Mouse (Mus musculus) forebrain, embryonic 16.5 days (tissue): ENCODE results near the gene Ucma. TPM values are rescaled to one million over a fixed set of nuclear protein-coding genes. Genes with fewer than 3 reads are reported as not detected.

Experiments
- ATAC-seq: fragments of 200-750 bp; cut with Nextera tagmentation; 2 replicates; pipeline ENCODE4 v1.8.0; 2017; ENCODE audit warnings: mild to moderate bottlenecking, moderate library complexity
- H3K27ac ChIP-seq: fragments of 300-500 bp; sonication (generic); 2 replicates; pipeline ENCODE4 v1.5.1; 2014; ENCODE audit warnings: low read length, control low read depth
- H3K27me3 ChIP-seq: fragments of 300-500 bp; sonication (generic); replicated peaks from 2 replicates; pipeline ENCODE4 v1.6.1; 2014; ENCODE audit warnings: low read length; ENCODE audit not compliant: control insufficient read depth, insufficient read depth
- H3K36me3 ChIP-seq: fragments of 300-500 bp; sonication (generic); 2 replicates; pipeline ENCODE4 v1.6.1; 2014; ENCODE audit not compliant: control insufficient read depth, insufficient read depth
- H3K4me1 ChIP-seq: fragments of 300-500 bp; sonication (generic); replicated peaks from 2 replicates; pipeline ENCODE4 v1.6.1; 2014; ENCODE audit warnings: low read length; ENCODE audit not compliant: control insufficient read depth, insufficient read depth
- H3K4me2 ChIP-seq: fragments of 300-500 bp; sonication (generic); 2 replicates; pipeline ENCODE4 v1.6.1; 2014; ENCODE audit warnings: mild to moderate bottlenecking, low read length, control low read depth
- H3K4me3 ChIP-seq: fragments of 300-500 bp; sonication (generic); replicated peaks from 2 replicates; pipeline ENCODE4 v1.5.1; 2014; ENCODE audit warnings: mild to moderate bottlenecking, low read length, control low read depth
- H3K9ac ChIP-seq: fragments of 300-500 bp; sonication (generic); replicated peaks from 2 replicates; pipeline ENCODE4 v1.6.1; 2014; ENCODE audit warnings: low read depth, low read length, control low read depth
- H3K9me3 ChIP-seq: fragments of 300-500 bp; sonication (generic); 2 replicates; pipeline ENCODE4 v1.6.1; 2016; ENCODE audit warnings: low read length; ENCODE audit not compliant: control insufficient read depth
- WGBS: fragments of 180-500 bp; shearing (Covaris S2); extraction: QIAGEN DNeasy Blood & Tissue Kit; methylation state at CpG from one replicate; pipeline ENCODE4 v1.1.7; 2014; 5-methylcytosine and 5-hydroxymethylcytosine counted together
- polyA plus RNA-seq: library from polyadenylated mRNA; unstranded; fragments of >200 nt; fragmentation: Nextera tagmentation; extraction: Ambion mirVana; gene quantifications from 2 replicates; pipeline ENCODE4 v1.2.1, GENCODE M21; 2015

The Ucma gene
- polyA plus RNA-seq, 1 experiment from 2014 or later = not detected

DNA sequence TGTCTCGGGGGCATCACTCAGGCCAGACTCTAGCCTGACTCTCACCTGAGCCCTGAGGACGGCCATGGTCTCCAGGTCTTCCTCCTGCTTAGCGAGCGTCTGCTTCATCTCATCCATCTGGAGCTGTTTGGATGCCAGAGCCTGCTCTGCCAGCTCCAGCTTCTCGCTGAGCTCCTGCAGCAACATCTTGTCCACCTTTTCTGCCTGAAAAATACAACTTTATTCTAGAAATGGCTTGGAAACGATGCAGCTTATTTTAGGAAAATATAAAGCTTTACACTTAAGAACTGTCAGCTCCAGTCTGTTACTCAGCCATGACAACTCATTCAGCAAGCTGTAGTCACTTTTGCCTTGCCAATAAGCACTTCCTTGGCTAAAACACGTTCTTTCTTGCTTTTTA lies 55.3 kb downstream of the Ucma start:
- Histone ChIP-seq H3K4me2 (no peak overlapping the region), H3K4me3 (no peak overlapping the region), H3K9me3 (no peaks in the 10 kb centered on the region), H3K4me1 (no peaks in the 10 kb centered on the region; the same call in 1 of the 2 replicates), H3K9ac (no peak overlapping the region), H3K27me3 (no peaks in the 10 kb centered on the region), H3K36me3 (no peaks in the 10 kb centered on the region), H3K27ac (no peak overlapping the region)
- 61% methylated on average over 7 of the region's 7 CpGs for WGBS
- ATAC-seq = no peak

DNA sequence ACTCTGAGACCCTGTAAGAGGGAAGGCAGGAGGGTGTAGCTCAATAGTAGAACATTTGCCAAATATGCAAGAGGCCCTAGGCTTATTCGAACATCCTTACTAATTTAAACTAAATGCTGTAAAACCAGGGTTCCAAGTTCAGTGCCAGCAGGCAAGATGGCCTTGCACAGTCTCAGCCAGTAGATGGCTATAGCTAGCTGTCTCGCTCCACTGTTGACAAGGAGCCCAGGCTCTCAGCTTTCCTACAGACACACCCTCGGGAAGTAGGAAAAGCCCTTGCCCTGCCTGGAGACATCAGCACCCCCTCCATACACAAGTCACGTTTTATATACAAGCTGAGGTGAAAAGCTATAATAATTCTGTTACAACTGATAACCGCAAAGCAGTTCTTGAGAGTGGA lies 56.7 kb downstream of the Ucma start:
- H3K4me2 ChIP-seq = no peak overlapping the region
- peaks cover under 1% of the 10 kb centered on the region for H3K4me1 ChIP-seq
- no peak overlapping the region for H3K4me3 ChIP-seq
- no peak overlapping the region for H3K27ac ChIP-seq
- no peaks in the 10 kb centered on the region for H3K36me3 ChIP-seq
- no peaks in the 10 kb centered on the region for H3K9me3 ChIP-seq
- H3K27me3 ChIP-seq = no peaks in the 10 kb centered on the region
- 79% methylated on average over 5 of the region's 5 CpGs for WGBS
- ATAC-seq = no peak
- H3K9ac ChIP-seq = no peak overlapping the region

DNA sequence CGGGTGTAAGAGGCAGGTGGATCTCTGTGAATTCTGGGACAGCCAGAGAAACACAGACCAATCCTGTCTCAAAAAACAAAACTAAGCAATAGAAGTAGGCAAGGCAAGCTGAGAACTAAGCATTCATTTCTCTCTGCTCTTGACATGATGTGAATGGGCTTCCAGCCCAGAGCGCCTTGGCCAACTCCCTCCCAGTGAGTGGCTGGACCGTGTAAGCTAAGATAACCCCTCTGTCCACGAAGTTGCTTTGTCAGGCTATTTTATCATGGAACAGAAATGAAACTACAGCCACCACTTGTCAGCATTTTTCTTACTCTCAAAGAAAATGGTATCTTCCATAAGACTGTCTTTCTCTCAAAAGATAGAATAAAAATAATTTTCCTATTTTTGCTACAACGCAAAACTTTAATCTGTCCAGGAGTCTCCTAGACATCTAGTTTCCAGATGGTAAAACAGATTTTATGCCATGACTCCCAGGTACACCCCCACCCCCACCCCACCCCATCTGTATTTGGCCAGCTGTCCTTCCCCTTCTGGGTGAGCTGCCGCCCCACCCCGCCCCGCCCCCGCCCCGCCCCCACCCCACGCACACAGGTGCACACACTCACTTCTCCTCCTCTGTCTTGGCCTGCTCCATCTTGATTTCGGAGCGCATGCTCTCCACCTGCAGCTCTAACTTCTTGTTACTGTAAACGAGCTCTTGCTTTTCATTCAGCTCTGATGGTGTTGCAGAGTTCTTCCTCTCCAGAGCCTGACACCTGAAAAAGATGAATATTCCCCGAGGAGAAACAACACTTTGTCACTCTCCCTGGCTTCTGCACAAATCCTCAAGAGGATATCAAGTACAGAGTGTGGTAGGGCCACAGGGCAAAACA lies 57.9 kb downstream of the Ucma start:
- H3K36me3 ChIP-seq = no peaks in the 10 kb centered on the region
- H3K27ac ChIP-seq = no peak overlapping the region
- H3K9ac ChIP-seq = no peak overlapping the region
- H3K4me3 ChIP-seq = no peak overlapping the region
- no peaks in the 10 kb centered on the region for H3K27me3 ChIP-seq
- ATAC-seq = no peak
- no peaks in the 10 kb centered on the region for H3K9me3 ChIP-seq
- H3K4me1 ChIP-seq = peaks cover 9% of the 10 kb centered on the region
- 68% methylated on average over 14 of the region's 15 CpGs for WGBS
- H3K4me2 ChIP-seq = no peak overlapping the region

DNA sequence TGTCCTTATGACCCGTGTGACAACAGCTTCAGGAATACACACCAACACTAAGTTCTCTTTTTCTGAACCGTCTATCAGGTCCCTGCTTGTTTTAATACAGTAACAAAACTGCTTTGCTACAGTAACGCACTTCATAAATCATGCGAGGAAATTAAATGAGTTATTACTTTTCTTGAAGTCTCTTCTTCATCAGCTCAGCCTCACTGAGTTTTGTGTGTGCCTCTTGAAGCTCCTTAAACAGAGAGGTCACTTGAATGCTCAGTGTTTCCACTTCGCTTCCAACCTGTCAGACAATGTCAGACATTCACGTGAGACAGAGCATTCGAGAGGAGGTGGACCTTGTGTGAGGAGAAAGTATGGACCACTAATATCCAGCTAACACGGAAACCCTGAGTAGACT lies 58.9 kb downstream of the Ucma start:
- WGBS = 85% methylated on average over 8 of the region's 8 CpGs
- Histone ChIP-seq H3K36me3 (no peaks in the 10 kb centered on the region), H3K4me1 (peaks cover 9% of the 10 kb centered on the region), H3K4me3 (no peak overlapping the region), H3K27ac (no peak overlapping the region), H3K4me2 (no peak overlapping the region), H3K27me3 (no peaks in the 10 kb centered on the region), H3K9ac (no peak overlapping the region), H3K9me3 (no peaks in the 10 kb centered on the region)
- ATAC-seq = no peak

DNA sequence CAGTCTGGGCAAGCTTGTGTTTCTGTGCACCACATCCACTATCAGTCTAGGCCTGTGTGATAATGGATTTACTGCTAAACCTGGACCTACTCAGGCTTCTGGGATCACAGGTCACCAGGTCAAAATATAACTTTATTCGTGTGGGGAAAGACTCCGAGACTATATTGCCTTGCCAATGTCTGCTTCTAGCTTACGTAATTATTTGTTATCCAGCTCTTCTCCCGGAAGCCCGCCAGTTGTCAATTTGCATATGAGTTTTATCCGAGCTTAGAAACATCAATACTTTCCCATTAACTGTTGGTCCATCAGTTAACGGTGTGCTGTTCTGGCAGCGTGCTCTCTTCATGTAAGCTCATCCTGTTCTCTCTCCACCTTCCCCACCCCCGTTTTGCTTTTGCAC lies 59.3 kb downstream of the Ucma start:
- WGBS = 78% methylated on average over 9 of the region's 9 CpGs
- no peaks in the 10 kb centered on the region for H3K9me3 ChIP-seq
- no peaks in the 10 kb centered on the region for H3K27me3 ChIP-seq
- no peak overlapping the region for H3K4me2 ChIP-seq
- H3K27ac ChIP-seq = no peak overlapping the region
- H3K4me1 ChIP-seq = peaks cover 9% of the 10 kb centered on the region
- H3K4me3 ChIP-seq = no peak overlapping the region
- no peaks in the 10 kb centered on the region for H3K36me3 ChIP-seq
- no peak overlapping the region for H3K9ac ChIP-seq
- no peak for ATAC-seq

Other genes starting within 250 kb of the Ucma start
- 77.4 and 85.6 TPM in 2 replicates for gene Sephs1, start 94.6 kb upstream of the Ucma start, polyA plus RNA-seq
- 47.6 and 58.1 TPM in 2 replicates for gene Phyh, start 57.1 kb upstream of the Ucma start, polyA plus RNA-seq
- gene Mcm10, start 36.7 kb downstream of the Ucma start, polyA plus RNA-seq = 10.5 and 12.5 TPM in 2 replicates
- 7.4 and 8.0 TPM in 2 replicates for gene Optn, start 87.9 kb downstream of the Ucma start, polyA plus RNA-seq
- 3.0 and 3.6 TPM in 2 replicates for gene Ccdc3, start 161.7 kb downstream of the Ucma start, polyA plus RNA-seq